Mouse (Mus musculus) thymus, postnatal 25 days (tissue): ENCODE results near the gene Hipk2.
A peak's percentile ranks its signal among the peaks of the same experiment; 100 is the strongest.

ENCODE experiments used
- DNase-seq: peaks from one replicate; pipeline ENCODE4 v3.0.0; 2022

The Hipk2 gene

DNA sequence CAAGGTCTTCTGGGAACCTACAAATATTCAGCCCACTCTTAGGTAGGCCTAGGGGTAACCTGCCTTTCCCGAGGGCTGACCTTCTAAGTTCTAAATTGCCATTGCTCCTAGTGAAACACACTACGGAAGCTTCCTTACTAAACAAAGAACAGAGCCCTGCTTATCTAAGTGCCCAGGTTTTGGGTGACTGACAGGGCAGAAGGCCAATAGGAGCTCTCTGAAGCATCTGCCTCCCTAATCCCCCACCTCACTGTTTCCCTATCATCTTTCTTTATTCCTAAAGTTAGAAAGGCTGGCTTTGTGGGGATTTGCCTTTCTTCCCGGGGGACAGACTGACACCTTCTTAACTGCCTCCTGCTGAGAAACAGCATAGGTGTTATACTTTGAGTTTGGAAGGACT lies 136.7 kb downstream of the Hipk2 start:
- no peak for DNase-seq

GRCm38 (mm10) chr6:38737763-38738162 lies 138.2 kb downstream of the Hipk2 start:
- no peak for DNase-seq

DNA sequence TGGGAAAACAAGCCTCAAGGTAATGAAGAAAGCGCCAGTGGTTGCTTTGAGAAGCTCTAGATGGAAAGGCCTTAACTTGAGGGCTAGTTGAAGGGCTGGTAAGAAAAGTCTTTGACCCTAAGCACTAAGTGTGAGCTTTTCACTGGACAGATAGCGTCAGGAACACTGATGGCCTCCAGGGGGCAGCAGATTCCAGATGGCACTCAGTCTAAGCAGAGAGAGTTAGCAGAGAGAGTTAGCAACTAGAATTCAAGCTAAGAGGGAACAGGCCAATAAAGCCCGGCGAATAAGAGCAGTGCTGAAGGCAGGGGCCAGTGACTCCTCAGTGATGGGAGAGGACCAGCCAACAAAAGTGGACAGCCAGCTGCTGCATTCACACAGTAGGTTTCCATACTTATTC lies 139.7 kb downstream of the Hipk2 start:
- DNase-seq, result peak; percentile 71

DNA sequence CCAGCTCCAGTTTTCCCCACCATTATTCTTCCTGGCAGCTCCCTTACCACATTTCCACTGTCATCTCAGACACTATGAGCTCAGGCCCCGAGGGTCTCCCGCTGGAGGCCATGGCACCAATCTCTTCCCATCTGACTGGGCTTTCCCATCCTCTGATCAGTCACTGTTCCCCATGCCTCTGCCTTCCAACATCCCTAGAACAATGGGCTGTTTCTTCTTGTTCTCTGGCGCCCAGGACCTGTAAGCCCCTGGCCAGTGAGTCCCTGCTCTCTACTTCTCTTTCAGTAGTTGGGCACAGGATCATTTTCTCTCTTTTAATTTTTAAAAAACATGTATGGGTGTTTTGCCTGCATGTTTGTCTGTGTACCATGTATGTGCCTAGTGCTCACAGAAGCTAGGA lies 143.3 kb downstream of the Hipk2 start:
- no peak for DNase-seq

- DNase-seq, result no peak
Observed at GRCm38 (mm10) chr6:38730169-38731146, 145.5 kb downstream of the Hipk2 start.

DNA sequence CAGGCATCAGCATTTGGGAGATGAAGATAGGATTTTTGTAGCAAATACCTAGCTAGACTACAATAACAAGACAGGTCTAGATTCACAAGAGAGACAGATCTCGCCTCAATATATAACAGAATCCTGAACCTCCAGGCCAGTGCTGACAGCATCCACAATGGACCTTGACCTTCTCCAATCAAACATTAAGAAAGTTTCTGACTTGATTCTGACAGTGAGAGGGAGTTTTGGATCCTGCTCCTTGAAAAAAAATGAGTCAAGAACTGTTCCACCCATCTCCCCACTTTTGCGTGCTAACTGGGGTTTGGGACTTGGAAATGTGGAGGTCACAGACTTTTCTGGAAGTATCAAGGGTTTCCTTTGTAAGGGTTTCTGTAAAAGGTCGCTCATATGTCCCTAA lies 150.4 kb downstream of the Hipk2 start:
- DNase-seq, result no peak

DNA sequence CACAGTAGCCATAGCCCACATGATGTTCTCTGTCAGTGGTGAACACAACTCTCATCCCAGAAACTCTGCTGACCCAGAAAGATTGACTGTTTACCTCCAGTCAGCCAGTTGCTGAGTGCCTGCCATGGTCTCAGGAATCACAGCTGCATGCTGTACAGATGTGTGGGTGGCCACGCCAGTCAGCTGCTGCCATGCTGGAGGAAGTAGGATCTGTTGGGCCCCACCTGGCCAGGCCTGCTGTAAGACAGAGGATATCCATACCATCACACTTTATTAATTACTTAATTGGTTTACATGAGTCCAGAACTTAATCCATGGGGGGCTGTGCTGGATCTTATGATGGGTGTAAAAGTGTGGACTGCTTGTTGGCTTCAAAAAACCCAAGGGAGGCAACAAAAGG lies 154.6 kb downstream of the Hipk2 start:
- DNase-seq, result no peak

GRCm38 (mm10) chr6:38719229-38719628 lies 156.7 kb downstream of the Hipk2 start:
- DNase-seq, result no peak

- DNase-seq, result no peak
Observed at GRCm38 (mm10) chr6:38718625-38719024, 157.3 kb downstream of the Hipk2 start.

DNA sequence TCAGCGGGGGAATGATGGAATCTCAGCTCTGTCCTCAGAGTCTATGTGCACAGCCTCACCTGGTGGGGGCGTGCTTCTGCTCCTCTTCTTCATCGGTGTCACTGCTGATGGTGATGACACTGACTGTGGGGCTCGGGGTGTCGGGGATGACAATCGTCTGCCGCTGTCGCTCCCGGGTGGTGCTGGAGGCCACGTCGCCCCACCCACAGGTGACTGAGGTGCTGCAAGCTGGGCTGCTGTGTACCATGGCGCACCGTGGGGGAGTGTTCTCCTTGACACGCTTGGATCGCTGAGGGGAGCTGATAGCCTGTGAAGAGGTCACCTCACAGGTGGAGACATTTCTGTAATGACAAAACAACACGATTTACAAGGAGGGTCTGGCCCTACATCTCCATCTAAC lies 160.1 kb downstream of the Hipk2 start:
- no peak for DNase-seq

DNA sequence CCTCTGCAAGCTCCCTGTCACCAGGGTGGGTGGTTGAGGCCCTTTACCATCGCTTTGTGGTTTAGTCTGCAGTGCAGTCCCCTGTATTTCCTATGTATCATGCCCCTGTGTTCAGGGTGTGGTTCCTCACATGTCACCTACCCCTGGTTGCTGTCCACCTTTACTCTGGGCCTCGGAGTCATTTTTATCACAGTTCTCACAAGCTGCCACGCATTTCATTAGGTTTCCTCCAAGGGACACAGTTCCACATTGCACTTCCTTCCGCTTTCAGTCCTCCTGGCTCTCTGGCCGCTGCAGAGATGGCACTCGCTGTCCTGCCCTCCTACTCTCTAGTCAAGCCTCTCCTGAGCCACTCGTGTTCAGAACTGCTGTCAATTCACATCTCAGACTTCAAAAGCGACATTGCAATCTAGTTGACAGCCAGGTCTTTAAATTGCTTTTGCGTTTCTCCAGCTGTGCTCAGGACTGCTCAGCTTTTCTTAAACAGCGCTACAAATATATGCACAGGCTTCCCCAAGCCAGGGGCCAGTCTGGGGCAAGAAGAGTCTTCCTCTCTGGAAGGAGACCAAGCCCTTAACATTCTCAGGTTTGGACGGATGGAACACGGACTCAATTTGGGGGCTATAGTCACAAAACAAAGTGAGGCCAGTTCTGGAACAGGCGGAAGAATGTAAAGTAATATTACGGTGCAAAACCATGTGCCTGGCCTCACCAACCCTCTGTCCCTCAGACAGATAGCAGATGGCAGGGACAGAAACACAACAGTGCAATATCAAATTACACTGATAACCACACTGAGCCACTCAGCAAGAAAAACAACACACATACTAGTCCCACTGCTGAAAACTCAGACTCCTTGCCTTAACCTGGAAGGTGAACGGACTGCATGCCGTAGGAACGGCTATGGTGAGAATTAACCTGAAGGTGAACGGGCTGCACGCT lies 161.7 kb downstream of the Hipk2 start:
- DNase-seq, result no peak

- DNase-seq, result no peak
Observed at GRCm38 (mm10) chr6:38710449-38710848, 165.5 kb downstream of the Hipk2 start.

DNA sequence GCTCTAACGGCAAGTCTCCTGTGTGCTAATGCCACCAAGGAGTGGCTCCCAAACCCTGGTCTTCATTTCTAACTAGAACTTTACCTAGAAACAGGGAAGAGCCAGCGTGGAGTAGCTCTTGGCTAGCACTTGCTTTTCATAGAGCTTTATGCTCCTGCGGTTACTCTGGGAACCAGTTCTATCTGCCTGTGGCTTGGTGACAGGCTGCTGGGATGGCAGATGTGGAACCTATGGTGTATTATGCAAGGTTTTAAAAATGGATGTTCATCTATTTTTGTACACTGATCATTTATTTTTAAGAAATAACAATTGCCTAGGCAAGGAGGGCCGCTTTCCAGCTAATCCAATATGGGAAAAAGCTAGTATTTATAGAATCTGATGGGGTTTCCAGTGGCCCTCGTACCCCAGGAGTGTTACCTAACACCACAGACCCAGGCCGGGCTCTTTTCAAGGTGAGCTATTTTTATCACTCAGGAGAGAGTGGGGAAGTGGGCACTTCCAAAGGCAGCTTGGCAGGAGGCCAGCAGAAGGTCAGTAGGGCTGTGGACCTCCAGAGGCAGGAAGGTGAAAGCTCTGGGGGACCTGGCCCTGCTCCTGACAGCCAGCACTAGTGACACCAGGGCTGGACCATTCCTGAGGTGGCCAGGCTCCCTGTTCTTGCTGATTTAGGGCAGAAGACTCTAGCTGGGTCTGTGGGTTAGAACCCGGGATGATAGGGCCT lies 171.5 kb downstream of the Hipk2 start:
- no peak for DNase-seq

GRCm38 (mm10) chr6:38703526-38703925 lies 172.4 kb downstream of the Hipk2 start:
- no peak for DNase-seq

DNA sequence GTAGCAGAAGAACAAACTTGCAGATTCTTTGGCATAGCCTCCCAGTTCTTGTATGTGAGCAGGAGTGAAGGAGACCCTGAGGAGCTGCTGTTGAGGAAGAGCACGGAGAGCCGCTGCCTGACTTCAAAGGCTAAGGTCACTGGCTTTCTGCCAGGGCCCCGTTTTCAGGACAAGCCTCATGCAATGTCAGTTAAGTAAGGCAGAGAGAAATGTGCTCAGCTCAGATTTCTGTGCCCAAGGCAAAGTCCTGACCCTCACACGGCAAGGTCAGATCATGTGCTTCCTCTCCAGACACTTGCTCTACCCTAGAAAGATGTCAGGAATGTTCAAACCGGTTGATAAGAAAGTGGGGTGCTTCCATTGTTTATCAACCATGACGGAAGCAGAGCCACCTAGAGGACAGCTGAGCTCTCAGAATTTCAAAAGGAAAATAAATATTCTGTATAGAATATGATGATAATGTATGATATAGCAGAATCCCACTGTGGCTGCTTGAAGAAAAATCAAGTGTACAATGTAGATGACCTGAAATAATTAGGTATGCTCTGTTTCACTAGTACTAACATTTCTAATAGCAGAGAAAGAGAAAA lies 173.1 kb downstream of the Hipk2 start:
- no peak for DNase-seq

GRCm38 (mm10) chr6:38701421-38701820 lies 174.5 kb downstream of the Hipk2 start:
- no peak for DNase-seq

DNA sequence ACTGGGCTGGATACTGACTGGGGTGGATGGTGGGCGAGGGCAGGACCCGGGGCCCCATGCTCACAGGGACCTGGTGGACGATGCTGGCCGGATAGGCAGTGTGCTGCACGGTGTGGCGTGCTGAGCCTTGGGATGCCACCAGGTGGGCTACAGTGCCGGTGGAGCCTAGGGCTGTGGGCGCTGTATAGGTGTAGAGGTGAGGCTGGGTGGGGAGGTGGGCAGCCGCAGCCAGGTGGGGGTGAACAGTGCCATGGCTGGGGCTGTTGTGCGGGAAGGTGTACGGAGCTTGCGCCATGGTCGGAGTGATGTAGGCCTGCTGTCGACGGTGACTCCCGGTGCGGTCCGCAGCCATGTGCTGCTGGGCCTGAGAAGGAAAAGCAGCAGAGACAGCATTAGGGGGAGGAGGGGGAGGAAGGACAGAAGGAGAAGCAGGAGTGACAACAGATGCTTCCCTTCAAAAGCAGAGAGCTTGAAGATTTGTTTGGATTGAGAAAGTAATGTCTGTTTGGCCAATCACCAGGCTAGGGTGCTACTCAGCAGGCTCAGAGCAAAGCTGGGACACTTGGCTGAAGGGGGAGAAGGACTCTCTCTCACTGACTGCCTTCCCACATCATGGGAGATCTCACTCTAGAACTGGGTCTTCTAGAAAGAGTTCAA lies 177.6 kb downstream of the Hipk2 start:
- DNase-seq, result no peak

DNA sequence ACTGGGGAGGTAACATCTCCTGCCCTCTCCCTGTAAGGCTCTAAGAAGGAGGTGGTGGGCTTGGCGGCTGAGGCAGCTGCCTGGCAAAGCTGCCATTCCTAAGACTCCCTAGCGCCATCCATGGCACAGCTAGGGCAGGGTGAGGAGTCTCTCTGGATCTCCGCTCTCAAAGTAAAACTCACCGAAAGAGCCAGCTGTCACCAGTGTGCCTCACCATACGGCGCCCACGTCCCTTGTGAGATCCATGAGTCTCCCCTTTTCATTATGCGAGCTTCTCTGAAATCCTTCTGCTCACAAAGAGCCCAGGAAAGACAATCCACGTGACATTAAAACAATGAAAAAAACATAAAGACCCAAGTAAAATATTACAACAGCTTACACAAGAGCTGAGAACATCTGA lies 179.4 kb downstream of the Hipk2 start:
- DNase-seq, result no peak

DNA sequence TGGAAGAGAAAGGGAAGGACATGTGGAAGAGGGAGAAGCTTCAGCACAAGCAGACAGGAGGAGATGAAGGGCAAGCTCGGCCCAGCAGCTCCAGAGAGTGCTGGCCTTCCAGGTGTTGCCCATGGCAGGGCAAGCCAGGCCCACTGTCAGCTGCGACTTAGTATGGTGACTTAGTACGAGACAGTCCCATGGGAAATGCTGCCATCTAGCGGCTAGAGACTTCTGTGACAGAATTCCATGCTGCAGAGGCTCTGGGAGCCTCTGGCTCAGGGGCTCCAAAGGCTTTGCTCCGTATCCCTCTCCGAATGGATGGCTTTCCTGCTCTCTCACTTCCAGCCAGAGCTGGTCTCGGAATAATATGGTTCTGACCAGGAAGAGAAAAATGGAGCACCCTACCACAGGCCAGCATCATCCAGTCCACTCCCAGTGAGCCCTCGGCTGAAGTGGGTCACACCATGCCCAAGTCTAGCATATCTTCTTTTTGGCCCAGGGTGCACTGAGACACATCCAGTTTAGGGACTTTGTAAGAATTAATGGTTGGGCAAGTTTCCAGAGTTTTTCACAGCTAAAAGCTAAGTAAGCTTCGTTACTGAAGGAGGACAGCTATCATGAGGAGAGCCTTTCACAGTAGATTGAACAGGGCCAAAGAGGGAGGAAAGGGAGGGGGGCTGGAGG lies 180.4 kb downstream of the Hipk2 start:
- peak; percentile 59 for DNase-seq

DNA sequence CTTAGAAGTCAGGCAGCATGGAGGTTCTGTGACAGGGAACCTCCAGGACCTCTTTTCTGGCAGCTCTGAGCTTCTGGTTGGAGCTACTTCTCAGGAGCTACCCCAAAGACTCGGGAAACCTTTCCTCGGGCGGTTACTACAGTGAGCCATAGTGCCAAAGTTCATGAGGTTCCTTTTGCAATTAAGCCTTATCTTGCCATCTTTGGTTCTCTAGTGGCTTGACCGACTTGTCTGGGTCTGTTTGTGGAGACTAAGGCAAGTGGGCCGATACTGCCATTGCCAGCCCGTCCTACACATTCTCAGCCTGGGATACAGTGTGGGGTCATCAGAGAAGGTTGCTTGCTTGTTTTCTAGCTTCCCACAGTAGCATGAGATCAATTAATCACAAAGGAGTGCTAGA lies 183.4 kb downstream of the Hipk2 start:
- no peak for DNase-seq

GRCm38 (mm10) chr6:38691052-38691451 lies 184.9 kb downstream of the Hipk2 start:
- no peak for DNase-seq
